Mouse (Mus musculus) brain, embryonic 14.5 days (tissue): ENCODE data around the gene 4930438A08Rik. TPM values are rescaled to one million over a fixed set of nuclear protein-coding genes. Genes with fewer than 3 reads are reported as not detected.

ENCODE experiments used
- DNase-seq: peaks from one replicate; pipeline ENCODE4 v3.0.0-alpha.2; 2011; ENCODE audit warnings: low read depth
- CTCF ChIP-seq: fragments of 200-500 bp; IDR thresholded peaks from 2 replicates; pipeline ENCODE4 v1.5.1; 2012; ENCODE audit warnings: inconsistent platforms, mild to moderate bottlenecking, moderate library complexity, borderline replicate concordance; ENCODE audit not compliant: insufficient read depth, insufficient read length; ENCODE audit errors: extremely low read depth
- POLR2A ChIP-seq: fragments of 200-500 bp; IDR thresholded peaks from 2 replicates; pipeline ENCODE4 v1.6.1; 2012; ENCODE audit warnings: mild to moderate bottlenecking, inconsistent platforms, borderline replicate concordance; ENCODE audit not compliant: poor library complexity, insufficient read depth, insufficient read length, severe bottlenecking; ENCODE audit errors: extremely low read depth
- polyA plus RNA-seq: library from polyadenylated mRNA; depleted of rRNA; stranded (reverse); fragments of >200 nt; gene quantifications from 2 replicates; pipeline ENCODE4 v1.2.3, GENCODE M21; 2012; rRNA removed

4930438A08Rik gene
- polyA plus RNA-seq, 1 experiment: not detected

GRCm38 (mm10) chr11:58316768-58317390 lies 42.3 kb downstream of the 4930438A08Rik start:
- no peak for DNase-seq
- no peak for TF ChIP-seq POLR2A
- TF ChIP-seq CTCF: no peak

GRCm38 (mm10) chr11:58322824-58323569 lies 48.4 kb downstream of the 4930438A08Rik start:
- peak; percentile 98 for DNase-seq
- peak; percentile 54 for TF ChIP-seq POLR2A
- TF ChIP-seq CTCF: no peak

DNA sequence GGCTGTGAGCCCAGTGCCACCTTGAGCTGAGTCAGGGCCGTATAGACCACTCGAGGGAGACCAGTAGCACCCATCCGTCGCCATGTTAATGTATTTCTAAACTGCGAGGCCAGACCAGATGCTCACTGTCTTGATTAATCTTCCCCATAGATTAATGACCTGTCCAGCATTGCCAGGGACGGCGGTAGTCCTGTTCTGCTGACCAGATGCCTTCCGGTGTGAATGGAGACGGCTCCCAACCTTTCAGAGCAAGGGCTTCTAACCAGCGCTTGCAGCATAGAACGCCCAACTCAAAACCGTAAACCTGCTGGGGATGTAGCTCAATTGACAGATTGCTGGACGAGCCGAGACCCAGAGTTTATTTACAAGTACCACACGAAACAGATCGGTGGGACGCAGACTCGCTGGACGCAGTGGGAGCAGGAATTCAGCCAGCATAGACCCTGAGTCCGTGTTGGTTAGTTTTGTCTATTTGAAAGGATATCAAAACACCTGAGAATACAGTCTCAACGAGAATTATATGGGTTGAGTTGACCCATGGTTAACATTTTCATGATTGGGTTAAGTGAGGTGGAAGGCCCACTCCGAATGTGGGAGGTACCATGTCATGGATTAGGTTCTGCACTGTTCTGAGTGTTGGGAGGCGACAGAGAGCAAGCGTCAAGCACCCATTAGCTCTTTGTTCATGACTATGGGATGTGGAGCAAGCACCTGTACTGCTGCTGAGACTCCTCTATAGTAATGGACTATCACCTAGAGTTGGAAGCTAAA lies 49.2 kb downstream of the 4930438A08Rik start:
- TF ChIP-seq POLR2A (no peak), CTCF (no peak)
- DNase-seq: peak; percentile 26

- no peak for DNase-seq
- TF ChIP-seq POLR2A (no peak), CTCF (no peak)
These were observed 50.1 kb downstream of the 4930438A08Rik start for GRCm38 (mm10) chr11:58324614-58325229.

DNA sequence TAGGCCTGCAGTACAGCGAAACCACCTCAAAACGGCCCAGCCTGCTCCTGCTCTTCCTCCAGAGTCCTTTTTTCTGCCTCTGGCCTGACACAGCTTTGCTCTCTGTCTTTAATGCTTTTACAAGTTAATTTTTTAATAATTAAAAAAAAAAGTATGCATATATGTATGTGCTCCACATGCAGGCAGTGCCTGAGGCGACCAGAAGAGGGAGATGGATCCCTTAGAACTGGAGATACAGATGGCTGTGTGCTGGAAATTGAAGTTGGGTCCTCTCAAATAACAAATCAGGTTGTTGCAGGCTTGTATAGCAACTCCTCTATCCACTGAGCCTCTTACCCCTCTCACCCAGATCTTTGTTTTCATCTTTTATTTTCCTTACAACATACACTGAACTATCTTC lies 52.2 kb downstream of the 4930438A08Rik start:
- no peak for TF ChIP-seq POLR2A
- peak; percentile 10; the same call in 1 of the 2 replicates for TF ChIP-seq CTCF
- DNase-seq: no peak

DNA sequence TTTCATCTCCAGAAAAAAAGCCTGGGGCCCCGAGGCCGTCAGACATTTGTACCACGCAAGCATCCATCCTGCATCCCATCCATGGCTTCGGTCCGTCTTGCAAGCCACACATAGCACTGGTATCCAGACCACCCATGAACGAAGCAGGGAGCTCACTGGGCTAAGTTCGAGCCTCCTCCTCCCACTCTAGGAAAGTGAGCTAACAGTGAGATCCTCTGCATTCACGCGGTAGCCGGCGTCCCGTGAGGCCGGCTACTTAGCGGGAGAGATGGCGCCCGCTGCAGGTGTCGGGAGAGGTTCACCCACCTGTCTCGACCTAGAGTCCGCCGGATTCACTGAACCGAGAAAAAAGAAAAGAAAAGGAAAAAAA lies 55.3 kb downstream of the 4930438A08Rik start:
- DNase-seq: no peak
- no peak for TF ChIP-seq CTCF
- TF ChIP-seq POLR2A: no peak

DNA sequence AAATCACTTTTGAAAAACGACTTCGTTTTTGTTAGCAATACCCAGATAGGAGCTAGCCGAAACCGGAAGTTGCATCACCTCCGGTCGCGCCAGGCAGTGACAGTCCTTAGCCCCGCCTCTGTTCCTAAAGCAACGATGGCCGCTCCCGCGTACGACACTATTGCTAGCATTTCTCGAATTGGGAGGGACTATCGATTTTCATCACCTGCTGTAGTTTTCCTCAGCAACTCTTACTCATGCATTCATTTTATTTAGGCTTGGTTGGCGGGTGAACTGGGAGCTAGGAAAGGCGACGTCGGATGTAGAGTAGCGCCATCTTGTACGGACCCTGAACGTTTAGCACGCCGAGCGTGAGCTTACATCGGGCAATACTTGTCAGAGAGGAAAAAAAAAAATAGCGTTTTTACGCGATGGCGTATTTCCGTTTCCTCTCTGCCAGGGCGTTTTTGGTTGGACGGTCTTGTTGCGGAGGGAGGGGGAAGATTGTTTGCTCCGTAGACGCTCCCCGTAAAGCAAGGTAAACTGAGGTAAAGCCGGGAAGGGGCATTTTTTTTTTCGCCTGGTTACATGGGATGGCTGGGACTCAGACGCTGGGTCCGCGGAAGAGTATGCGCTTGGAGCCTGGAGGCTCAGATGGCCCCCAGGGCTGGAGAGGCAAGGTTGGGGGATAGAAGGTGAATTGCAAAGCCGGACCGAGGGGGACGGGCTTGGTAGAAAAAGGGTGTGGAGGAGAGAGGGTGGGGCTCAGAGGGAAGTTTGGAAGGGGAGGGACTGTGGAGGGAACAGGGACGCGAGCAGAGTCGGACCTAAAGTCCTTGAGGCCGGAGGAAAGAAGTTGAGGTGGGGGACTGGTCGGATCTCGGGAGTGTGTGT lies 55.9 kb downstream of the 4930438A08Rik start, which contains the start of the genes Zfp672 and Sh3bp5l:
Zfp672 (minus strand) TSS at position 64 of the 873 bp plus-strand sequence.
Sh3bp5l (plus strand) TSS at position 449 of the 873 bp plus-strand sequence.
- DNase-seq: peak; percentile 98
- TF ChIP-seq CTCF (no peak), POLR2A (no peak)

DNA sequence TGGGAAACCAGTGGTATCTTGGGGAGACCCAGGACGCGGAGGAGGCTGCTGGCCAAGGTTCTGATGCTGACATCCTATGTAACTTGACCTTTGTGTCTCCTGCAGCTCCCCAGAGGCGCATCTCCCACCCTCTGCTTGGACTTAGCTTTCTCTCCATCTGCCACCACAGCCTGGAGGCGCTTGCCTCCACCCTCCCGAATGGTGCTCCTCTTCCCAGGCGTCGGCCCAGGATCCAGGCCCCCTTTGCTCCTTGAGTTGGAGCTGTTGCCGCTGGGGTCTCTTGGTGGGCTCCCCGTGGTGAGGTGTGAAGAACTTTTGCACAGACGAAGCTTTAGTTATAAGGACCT lies 56.5 kb downstream of the 4930438A08Rik start:
- DNase-seq: no peak
- TF ChIP-seq POLR2A: no peak
- TF ChIP-seq CTCF: no peak

GRCm38 (mm10) chr11:58331546-58331945 lies 56.9 kb downstream of the 4930438A08Rik start:
- TF ChIP-seq CTCF (no peak), POLR2A (no peak)
- no peak for DNase-seq

DNA sequence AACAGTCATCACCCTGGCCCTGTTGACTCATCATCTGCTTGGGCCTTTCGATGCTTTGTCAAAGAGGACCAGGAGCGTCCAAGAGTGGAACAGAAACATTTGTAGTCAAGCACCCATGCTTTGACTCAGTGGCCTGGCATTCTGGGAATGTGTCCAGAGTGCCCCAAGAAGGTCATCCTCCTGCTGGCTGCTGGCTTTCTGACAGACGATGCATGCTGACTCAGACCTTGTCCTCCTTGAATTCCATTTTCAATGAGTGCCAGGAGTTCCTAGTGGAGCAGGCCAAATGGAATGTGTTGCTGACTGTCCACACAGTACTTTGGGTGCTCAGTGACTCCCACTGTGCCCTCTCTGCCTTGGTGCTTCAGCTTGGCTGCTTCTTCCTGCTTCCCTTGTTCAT lies 60.1 kb downstream of the 4930438A08Rik start:
- TF ChIP-seq POLR2A (no peak), CTCF (no peak)

More for the DNA sequence above, 60.1 kb downstream of the 4930438A08Rik start:
- DNase-seq: no peak

Other genes with a start within 250 kb of the 4930438A08Rik start
- not detected in 2 replicates for gene Gm12248, start 181.7 kb upstream of the 4930438A08Rik start, polyA plus RNA-seq
- 103 and 123 TPM in 2 replicates for gene Cnot8, start 170.6 kb upstream of the 4930438A08Rik start, polyA plus RNA-seq
- 12.2 and 15.6 TPM in 2 replicates for gene Gemin5, start 106.3 kb upstream of the 4930438A08Rik start, polyA plus RNA-seq
- gene Mrpl22, start 103.1 kb upstream of the 4930438A08Rik start, polyA plus RNA-seq: 56.5 and 73.0 TPM in 2 replicates
- 0.82 and 1.2 TPM in 2 replicates for gene Igtp, start 75.2 kb upstream of the 4930438A08Rik start, polyA plus RNA-seq
- 0.61 and 1.2 TPM in 2 replicates for gene Irgm2, start 75.2 kb upstream of the 4930438A08Rik start, polyA plus RNA-seq
- gene Zfp692, start 32.3 kb downstream of the 4930438A08Rik start, polyA plus RNA-seq: 43.0 and 83.0 TPM in 2 replicates
- 41.9 and 47.0 TPM in 2 replicates for gene Zfp672, start 55.5 kb downstream of the 4930438A08Rik start, polyA plus RNA-seq
- 39.9 and 46.8 TPM in 2 replicates for gene Sh3bp5l, start 55.9 kb downstream of the 4930438A08Rik start, polyA plus RNA-seq
- gene Lypd8, start 104.2 kb downstream of the 4930438A08Rik start, polyA plus RNA-seq: 0.27 and 0.34 TPM in 2 replicates
- not detected in 2 replicates for gene 1810065E05Rik, start 146.3 kb downstream of the 4930438A08Rik start, polyA plus RNA-seq
- gene Gm12253, start 157.8 kb downstream of the 4930438A08Rik start, polyA plus RNA-seq: not detected in 2 replicates
- gene Lypd9, start 178.1 kb downstream of the 4930438A08Rik start, polyA plus RNA-seq: not detected in 2 replicates
- not detected in 2 replicates for gene Olfr30, start 187.5 kb downstream of the 4930438A08Rik start, polyA plus RNA-seq
- gene Olfr332, start 217.8 kb downstream of the 4930438A08Rik start, polyA plus RNA-seq: not detected in 2 replicates
- not detected in 2 replicates for gene Olfr331, start 227.8 kb downstream of the 4930438A08Rik start, polyA plus RNA-seq